Mouse (Mus musculus) testis, adult 2 months (tissue): ENCODE results near the gene Ptgir.

ENCODE experiments used
- CTCF ChIP-seq: fragments of 200-500 bp; IDR thresholded peaks from 2 replicates; pipeline ENCODE4 v1.5.1; 2012; ENCODE audit warnings: low read depth, mild to moderate bottlenecking, inconsistent platforms, low read length, moderate library complexity; ENCODE audit not compliant: control insufficient read depth, insufficient read depth, insufficient replicate concordance
- POLR2A ChIP-seq: fragments of 200-500 bp; IDR thresholded peaks from 2 replicates; pipeline ENCODE4 v1.6.1; 2012; ENCODE audit warnings: low read depth, mild to moderate bottlenecking, inconsistent platforms, low read length, moderate library complexity; ENCODE audit not compliant: control insufficient read depth

- TF ChIP-seq CTCF (no peak), POLR2A (no peak)
These were observed 50.3 kb downstream of the Ptgir start for GRCm38 (mm10) chr7:16956410-16957265.
